Mouse (Mus musculus): Measurements from ENCODE around the gene Rasgrp2. TPM values are rescaled to one million over a fixed set of nuclear protein-coding genes. Genes with fewer than 3 reads are reported as not detected.

Gene Rasgrp2
- polyA plus RNA-seq, 1 experiment, result 0.71 TPM

- no peak overlapping the region for H3ac ChIP-seq (ENCODE audit: control insufficient read depth, insufficient read length, low read depth)
- TF ChIP-seq CEBPB (IDR thresholded peaks at IDR 0.05; ENCODE audit: low read depth) (no peak), FOSL1 (IDR thresholded peaks at IDR 0.05; ENCODE audit: insufficient read depth, low read length, poor library complexity, severe bottlenecking) (no peak), MYOG (IDR thresholded peaks at IDR 0.05; ENCODE audit: control insufficient read depth, extremely low read depth, insufficient read length) (no peak), CTCF (IDR thresholded peaks at IDR 0.05; ENCODE audit: control insufficient read depth, insufficient read depth, insufficient read length) (no peak), USF1 (IDR thresholded peaks at IDR 0.05; ENCODE audit: low read depth) (no peak), MYOD1 (IDR thresholded peaks at IDR 0.05; ENCODE audit: control insufficient read depth, insufficient read length, low read depth) (no peak), MAX (IDR thresholded peaks at IDR 0.05) (no peak)
- H3K79me3 ChIP-seq (ENCODE audit: low read depth), result no peaks in the 10 kb centered on the region
- H3K79me2 ChIP-seq (ENCODE audit: control insufficient read depth, insufficient read depth), result no peaks in the 10 kb centered on the region
- H3K36me3 ChIP-seq (ENCODE audit: control insufficient read depth, insufficient read depth), result no peaks in the 10 kb centered on the region
- H3K4me3 ChIP-seq (ENCODE audit: insufficient read depth, poor library complexity, severe bottlenecking), result no peak overlapping the region
- H3K27me3 ChIP-seq (ENCODE audit: control insufficient read depth, insufficient read depth, insufficient read length), result peaks cover 91% of the 10 kb centered on the region
Observed at GRCm38 (mm10) chr19:6448752-6449151, 49.6 kb downstream of the Rasgrp2 start.

- Histone ChIP-seq H3K79me2 (ENCODE audit: control insufficient read depth, insufficient read depth) (no peaks in the 10 kb centered on the region), H3K4me3 (ENCODE audit: insufficient read depth, poor library complexity, severe bottlenecking) (no peak overlapping the region), H3ac (ENCODE audit: control insufficient read depth, insufficient read length, low read depth) (no peak overlapping the region), H3K27me3 (ENCODE audit: control insufficient read depth, insufficient read depth, insufficient read length) (peaks cover 91% of the 10 kb centered on the region), H3K36me3 (ENCODE audit: control insufficient read depth, insufficient read depth) (no peaks in the 10 kb centered on the region), H3K79me3 (ENCODE audit: low read depth) (no peaks in the 10 kb centered on the region)
- TF ChIP-seq CTCF (IDR thresholded peaks at IDR 0.05; ENCODE audit: control insufficient read depth, insufficient read depth, insufficient read length) (no peak), USF1 (IDR thresholded peaks at IDR 0.05; ENCODE audit: low read depth) (no peak), MYOD1 (IDR thresholded peaks at IDR 0.05; ENCODE audit: control insufficient read depth, insufficient read length, low read depth) (no peak), MAX (IDR thresholded peaks at IDR 0.05) (no peak), FOSL1 (IDR thresholded peaks at IDR 0.05; ENCODE audit: insufficient read depth, low read length, poor library complexity, severe bottlenecking) (no peak), CEBPB (IDR thresholded peaks at IDR 0.05; ENCODE audit: low read depth) (no peak), MYOG (IDR thresholded peaks at IDR 0.05; ENCODE audit: control insufficient read depth, extremely low read depth, insufficient read length) (no peak)
Observed at GRCm38 (mm10) chr19:6449841-6450240, 50.7 kb downstream of the Rasgrp2 start.

- peaks cover 88% of the 10 kb centered on the region for H3K27me3 ChIP-seq (ENCODE audit: control insufficient read depth, insufficient read depth, insufficient read length)
- H3K79me2 ChIP-seq (ENCODE audit: control insufficient read depth, insufficient read depth), result no peaks in the 10 kb centered on the region
- H3ac ChIP-seq (ENCODE audit: control insufficient read depth, insufficient read length, low read depth), result no peak overlapping the region
Observed at GRCm38 (mm10) chr19:6452030-6452494, 52.9 kb downstream of the Rasgrp2 start.

GRCm38 (mm10) chr19:6452672-6453310 lies 53.7 kb downstream of the Rasgrp2 start:
- H3K27me3 ChIP-seq (ENCODE audit: control insufficient read depth, insufficient read depth, insufficient read length), result peaks cover 83% of the 10 kb centered on the region
- H3K79me3 ChIP-seq (ENCODE audit: low read depth), result no peaks in the 10 kb centered on the region
- TF ChIP-seq MAX (IDR thresholded peaks at IDR 0.05) (no peak), USF1 (IDR thresholded peaks at IDR 0.05; ENCODE audit: low read depth) (no peak), CTCF (IDR thresholded peaks at IDR 0.05; ENCODE audit: control insufficient read depth, insufficient read depth, insufficient read length) (no peak), CEBPB (IDR thresholded peaks at IDR 0.05; ENCODE audit: low read depth) (no peak), MYOG (IDR thresholded peaks at IDR 0.05; ENCODE audit: control insufficient read depth, extremely low read depth, insufficient read length) (no peak), MYOD1 (IDR thresholded peaks at IDR 0.05; ENCODE audit: control insufficient read depth, insufficient read length, low read depth) (no peak), FOSL1 (IDR thresholded peaks at IDR 0.05; ENCODE audit: insufficient read depth, low read length, poor library complexity, severe bottlenecking) (no peak)
- no peaks in the 10 kb centered on the region for H3K79me2 ChIP-seq (ENCODE audit: control insufficient read depth, insufficient read depth)
- H3ac ChIP-seq (ENCODE audit: control insufficient read depth, insufficient read length, low read depth), result no peak overlapping the region
- H3K36me3 ChIP-seq (ENCODE audit: control insufficient read depth, insufficient read depth), result no peaks in the 10 kb centered on the region
- no peak overlapping the region for H3K4me3 ChIP-seq (ENCODE audit: insufficient read depth, poor library complexity, severe bottlenecking)

More at GRCm38 (mm10) chr19:6452030-6452494, 52.9 kb downstream of the Rasgrp2 start:
- Histone ChIP-seq H3K36me3 (ENCODE audit: control insufficient read depth, insufficient read depth) (no peaks in the 10 kb centered on the region), H3K79me3 (ENCODE audit: low read depth) (no peaks in the 10 kb centered on the region), H3K4me3 (ENCODE audit: insufficient read depth, poor library complexity, severe bottlenecking) (no peak overlapping the region)
- TF ChIP-seq CTCF (IDR thresholded peaks at IDR 0.05; ENCODE audit: control insufficient read depth, insufficient read depth, insufficient read length) (peak; percentile 29), MYOD1 (IDR thresholded peaks at IDR 0.05; ENCODE audit: control insufficient read depth, insufficient read length, low read depth) (no peak)

GRCm38 (mm10) chr19:6453349-6453748 lies 54.2 kb downstream of the Rasgrp2 start:
- TF ChIP-seq MAX (IDR thresholded peaks at IDR 0.05) (no peak), MYOD1 (IDR thresholded peaks at IDR 0.05; ENCODE audit: control insufficient read depth, insufficient read length, low read depth) (no peak), MYOG (IDR thresholded peaks at IDR 0.05; ENCODE audit: control insufficient read depth, extremely low read depth, insufficient read length) (no peak), FOSL1 (IDR thresholded peaks at IDR 0.05; ENCODE audit: insufficient read depth, low read length, poor library complexity, severe bottlenecking) (no peak), CTCF (IDR thresholded peaks at IDR 0.05; ENCODE audit: control insufficient read depth, insufficient read depth, insufficient read length) (no peak), CEBPB (IDR thresholded peaks at IDR 0.05; ENCODE audit: low read depth) (no peak), USF1 (IDR thresholded peaks at IDR 0.05; ENCODE audit: low read depth) (no peak)
- Histone ChIP-seq H3K79me3 (ENCODE audit: low read depth) (no peaks in the 10 kb centered on the region), H3K27me3 (ENCODE audit: control insufficient read depth, insufficient read depth, insufficient read length) (peaks cover 84% of the 10 kb centered on the region), H3ac (ENCODE audit: control insufficient read depth, insufficient read length, low read depth) (no peak overlapping the region), H3K4me3 (ENCODE audit: insufficient read depth, poor library complexity, severe bottlenecking) (no peak overlapping the region), H3K36me3 (ENCODE audit: control insufficient read depth, insufficient read depth) (no peaks in the 10 kb centered on the region), H3K79me2 (ENCODE audit: control insufficient read depth, insufficient read depth) (no peaks in the 10 kb centered on the region)

All from C2C12 (cell line).